Mouse (Mus musculus) gastrocnemius, adult 18-20 months (tissue): ENCODE measurements around the gene Zp1. TPM values are rescaled to one million over a fixed set of nuclear protein-coding genes. Genes with fewer than 3 reads are reported as not detected.

Experiments
- DNase-seq: peaks from one replicate; pipeline ENCODE4 v3.0.0; 2021; ENCODE audit warnings: low spot score
- total RNA-seq, 2 experiments: library from RNA; stranded (reverse); gene quantifications; 2 replicates each; pipeline ENCODE4 v1.2.3; 2021

Zp1 gene
- total RNA-seq, 2 experiments from 2014 or later: not detected

GRCm38 (mm10) chr19:10924220-10924619 lies 3.8 kb upstream of the Zp1 start:
- DNase-seq: no peak

GRCm38 (mm10) chr19:10921058-10921457 lies 626 bp upstream of the Zp1 start:
- no peak for DNase-seq

- DNase-seq: no peak
Measured at GRCm38 (mm10) chr19:10918321-10918991, 2.0 kb downstream of the Zp1 start.

- no peak for DNase-seq
Measured at GRCm38 (mm10) chr19:10916506-10916905, 3.9 kb downstream of the Zp1 start.

- no peak for DNase-seq
Measured at GRCm38 (mm10) chr19:10914870-10915269, 5.6 kb downstream of the Zp1 start.

- peak; percentile 38 for DNase-seq
Measured at GRCm38 (mm10) chr19:10914291-10914690, 6.1 kb downstream of the Zp1 start.

GRCm38 (mm10) chr19:10909087-10909721 lies 11.2 kb downstream of the Zp1 start:
- no peak for DNase-seq

- peak; percentile 72 for DNase-seq
Measured at GRCm38 (mm10) chr19:10907891-10908290, 12.5 kb downstream of the Zp1 start.

GRCm38 (mm10) chr19:10905728-10906000 lies 14.8 kb downstream of the Zp1 start:
- DNase-seq: no peak

GRCm38 (mm10) chr19:10904927-10905727 lies 15.3 kb downstream of the Zp1 start:
- DNase-seq: peak; percentile 90

GRCm38 (mm10) chr19:10904512-10904911 lies 15.9 kb downstream of the Zp1 start:
- DNase-seq: no peak

GRCm38 (mm10) chr19:10901046-10901445 lies 19.4 kb downstream of the Zp1 start:
- no peak for DNase-seq

- peak; percentile 78 for DNase-seq
Measured at GRCm38 (mm10) chr19:10900315-10900714, 20.1 kb downstream of the Zp1 start.

GRCm38 (mm10) chr19:10897491-10897890 lies 22.9 kb downstream of the Zp1 start:
- no peak for DNase-seq

GRCm38 (mm10) chr19:10896849-10897248 lies 23.6 kb downstream of the Zp1 start:
- DNase-seq: no peak

- no peak for DNase-seq
Measured at GRCm38 (mm10) chr19:10895708-10896107, 24.7 kb downstream of the Zp1 start.

GRCm38 (mm10) chr19:10895016-10895528 lies 25.4 kb downstream of the Zp1 start, which contains the start of gene Prpf19:
Prpf19 (plus strand) TSS chr19:10895231.
- DNase-seq: peak; percentile 98

GRCm38 (mm10) chr19:10892201-10892600 lies 28.2 kb downstream of the Zp1 start:
- no peak for DNase-seq

GRCm38 (mm10) chr19:10881426-10882154 lies 38.8 kb downstream of the Zp1 start, which contains the start of gene Tmem109:
Tmem109 (minus strand) TSS chr19:10882001.
- DNase-seq: peak; percentile 91

GRCm38 (mm10) chr19:10880975-10881425 lies 39.4 kb downstream of the Zp1 start:
- peak; percentile 73 for DNase-seq
